Mouse (Mus musculus) lung, adult 2 months (tissue): ENCODE results near the gene Aff4. TPM values are rescaled to one million over a fixed set of nuclear protein-coding genes. Genes with fewer than 3 reads are reported as not detected.

Experiments used
- DNase-seq: peaks from one replicate; pipeline ENCODE4 v3.0.0; 2022
- H3K4me1 ChIP-seq: fragments of 200-500 bp; 2 replicates; pipeline ENCODE4 v1.6.1; 2011; ENCODE audit warnings: low read length; ENCODE audit not compliant: control insufficient read depth, insufficient read depth
- H3K4me3 ChIP-seq: fragments of 200-500 bp; replicated peaks from 2 replicates; pipeline ENCODE3; 2011; ENCODE audit warnings: low read depth, mild to moderate bottlenecking, control low read depth, low read length; ENCODE audit errors: extremely low read depth
- CTCF ChIP-seq: fragments of 200-500 bp; IDR thresholded peaks from 2 replicates; pipeline ENCODE4 v1.5.1; 2011; ENCODE audit warnings: mild to moderate bottlenecking, low read length, control low read depth; ENCODE audit not compliant: insufficient read depth
- POLR2A ChIP-seq: fragments of 200-500 bp; IDR thresholded peaks from 2 replicates; pipeline ENCODE4 v1.6.1; 2011; ENCODE audit warnings: low read depth, mild to moderate bottlenecking, control low read depth, low read length, borderline replicate concordance; ENCODE audit errors: extremely low read depth
- WGBS: fragments of 180-500 bp; shearing (Covaris S2); methylation state at CpG from one replicate; pipeline ENCODE4 v1.1.7; 2018; 5-methylcytosine and 5-hydroxymethylcytosine counted together
- polyA plus RNA-seq: library from polyadenylated mRNA; depleted of rRNA; stranded (reverse); fragments of >200 nt; gene quantifications from 2 replicates; pipeline ENCODE4 v1.2.3, GENCODE M21; 2012

The Aff4 gene
- polyA plus RNA-seq, 1 experiment, result 20.4 TPM

GRCm38 (mm10) chr11:53453031-53453430 is 102.4 kb downstream of the Aff4 start:
- WGBS, result 74% methylated on average over 5 of the region's 5 CpGs
- DNase-seq, result no peak
- Histone ChIP-seq H3K4me1 (peaks cover 2% of the 10 kb centered on the region; the same call in 1 of the 2 replicates), H3K4me3 (no peak overlapping the region)
- TF ChIP-seq CTCF, result no peak
- TF ChIP-seq POLR2A, result no peak

GRCm38 (mm10) chr11:53456474-53457371 is 106.1 kb downstream of the Aff4 start, which contains the start of the genes Gm10447 and Shroom1:
TSS of gene Gm10447 (minus strand) at chr11:53457110.
TSS of gene Shroom1 (plus strand) at chr11:53457205.
- DNase-seq, result peak; percentile 66
- Histone ChIP-seq H3K4me3 (peak within 1 kb of the TSS; percentile 91), H3K4me1 (peaks cover 2% of the 10 kb centered on the region; the same call in 1 of the 2 replicates)
- TF ChIP-seq CTCF (peak; percentile 22; the same call in 1 of the 2 replicates), POLR2A (peak; percentile 25; the same call in 1 of the 2 replicates)
- 5% methylated on average over 42 of the region's 42 CpGs for WGBS

- Histone ChIP-seq H3K4me3 (peak overlapping the region; percentile 91), H3K4me1 (peaks cover 2% of the 10 kb centered on the region; the same call in 1 of the 2 replicates)
- DNase-seq, result no peak
- no peak for TF ChIP-seq POLR2A
- peak; percentile 34; the same call in 1 of the 2 replicates for TF ChIP-seq CTCF
- WGBS, result 13% methylated on average over 29 of the region's 29 CpGs
Measured at GRCm38 (mm10) chr11:53457372-53457954, 106.8 kb downstream of the Aff4 start.

GRCm38 (mm10) chr11:53458996-53459395 is 108.4 kb downstream of the Aff4 start:
- 69% methylated on average over 3 of the region's 3 CpGs for WGBS
- peaks cover 2% of the 10 kb centered on the region for H3K4me1 ChIP-seq
- TF ChIP-seq CTCF (no peak), POLR2A (no peak)
- DNase-seq, result no peak
- no peak overlapping the region for H3K4me3 ChIP-seq

- Histone ChIP-seq H3K4me3 (no peak overlapping the region), H3K4me1 (peaks cover 2% of the 10 kb centered on the region)
- no peak for DNase-seq
- 81% methylated on average over 3 of the region's 3 CpGs for WGBS
- TF ChIP-seq CTCF (no peak), POLR2A (no peak)
Measured at GRCm38 (mm10) chr11:53460192-53460591, 109.6 kb downstream of the Aff4 start.

- TF ChIP-seq POLR2A, result no peak
- TF ChIP-seq CTCF, result no peak
Measured at GRCm38 (mm10) chr11:53461727-53462126, 111.1 kb downstream of the Aff4 start.

GRCm38 (mm10) chr11:53463551-53464424 is 113.2 kb downstream of the Aff4 start:
- no peaks in the 10 kb centered on the region; the same call in 1 of the 2 replicates for H3K4me1 ChIP-seq
- WGBS, result 27% methylated on average over 55 of the region's 55 CpGs
- TF ChIP-seq CTCF (no peak), POLR2A (no peak)
- H3K4me3 ChIP-seq, result no peak overlapping the region
- DNase-seq, result no peak

More at GRCm38 (mm10) chr11:53461727-53462126, 111.1 kb downstream of the Aff4 start:
- Histone ChIP-seq H3K4me1 (peaks cover 2% of the 10 kb centered on the region), H3K4me3 (no peak overlapping the region)
- 49% methylated on average over 5 of the region's 5 CpGs for WGBS
- DNase-seq, result no peak

- TF ChIP-seq CTCF (peak; percentile 70), POLR2A (no peak)
- DNase-seq, result peak; percentile 75
- Histone ChIP-seq H3K4me1 (no peaks in the 10 kb centered on the region; the same call in 1 of the 2 replicates), H3K4me3 (peak overlapping the region; percentile 48)
- WGBS, result 17% methylated on average over 40 of the region's 40 CpGs
Measured at GRCm38 (mm10) chr11:53466231-53466971, 115.8 kb downstream of the Aff4 start.
